Mouse (Mus musculus) cerebellum, adult (tissue): ENCODE results near the gene L1cam.

Source experiments
- ATAC-seq: cut with Nextera tagmentation; 2 replicates; pipeline ENCODE4 v1.9.2; 2017; ENCODE audit warnings: mild to moderate bottlenecking, moderate library complexity, mixed read lengths; ENCODE audit not compliant: insufficient number of reproducible peaks, low FRiP score, low TSS enrichment

L1cam gene

GRCm38 (mm10) chrX:73895719-73896118 lies at the start of gene L1cam:
L1cam (minus strand) TSS chrX:73896105.
- no peak for ATAC-seq

GRCm38 (mm10) chrX:73942294-73942693 lies 46.4 kb upstream of the L1cam start:
- no peak for ATAC-seq

DNA sequence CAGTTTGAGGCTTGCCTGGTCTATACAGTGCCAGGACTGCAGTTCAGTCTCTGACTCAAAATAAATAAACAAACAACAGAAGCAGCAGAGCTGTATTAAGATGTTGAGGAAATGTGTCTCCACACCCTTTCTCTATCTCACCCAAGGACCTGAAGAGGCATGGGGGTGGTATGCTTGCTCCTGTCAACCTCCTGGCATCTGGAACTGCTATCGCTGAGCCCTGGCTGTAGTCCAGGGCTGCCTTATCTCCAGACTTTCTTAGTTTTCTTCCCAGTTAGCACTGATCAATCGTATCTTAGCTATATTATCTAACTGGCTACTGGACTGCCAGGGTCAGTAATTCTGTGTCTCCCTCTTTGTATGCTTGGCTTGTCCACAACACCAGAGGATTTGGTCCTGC lies 46.0 kb upstream of the L1cam start:
- ATAC-seq = no peak

- no peak for ATAC-seq
Measured at GRCm38 (mm10) chrX:73931871-73932270, 36.0 kb upstream of the L1cam start.

DNA sequence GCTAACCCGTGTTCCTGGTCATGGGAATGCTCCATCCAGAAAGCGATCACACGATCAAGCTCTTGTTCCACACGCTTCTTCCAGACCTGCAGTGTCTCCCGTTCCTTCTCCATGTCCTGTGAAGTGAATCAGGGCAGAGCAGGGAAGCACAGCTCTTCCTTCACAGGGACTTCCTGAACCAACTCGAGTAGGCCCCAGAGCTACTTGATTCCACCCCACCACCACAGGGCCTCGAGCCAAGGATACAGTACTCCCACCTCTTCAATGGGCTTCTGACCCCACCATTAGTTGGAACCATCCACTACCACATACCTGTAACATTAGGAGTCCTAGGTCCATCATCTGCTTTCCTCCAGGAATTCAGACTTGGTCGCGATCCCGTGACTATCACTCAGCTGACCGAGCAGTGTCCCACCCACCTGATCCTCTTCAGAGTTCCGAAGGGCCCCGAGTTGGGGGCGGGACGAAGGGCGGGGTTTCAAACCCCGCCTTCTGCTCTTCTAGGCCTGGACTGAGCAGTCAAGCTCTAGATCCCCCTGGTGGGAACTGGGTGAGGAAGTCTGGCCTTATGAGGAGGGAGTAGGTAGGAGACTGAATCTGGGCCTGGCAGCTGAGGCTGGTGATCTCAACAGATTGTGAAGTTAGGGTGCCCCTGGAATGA lies 34.6 kb upstream of the L1cam start, which contains the start of gene Renbp:
Gene Renbp (minus strand): TSS at position 449 of the 661 bp plus-strand sequence.
- no peak for ATAC-seq

DNA sequence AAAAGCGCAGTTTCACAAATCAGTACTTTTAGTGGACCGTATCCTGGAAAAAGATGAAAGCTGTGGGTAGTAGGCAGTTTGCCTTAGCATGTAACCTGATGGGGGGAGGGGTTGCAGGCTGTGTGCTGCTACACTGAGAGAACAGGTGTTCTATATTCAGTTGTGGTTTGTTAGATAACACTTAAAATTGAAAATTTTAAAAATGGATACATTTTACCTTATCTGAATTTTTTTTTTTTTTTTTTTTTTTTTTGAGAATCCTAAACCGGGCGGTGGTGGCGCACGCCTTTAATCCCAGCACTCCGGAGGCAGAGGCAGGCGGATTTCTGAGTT lies 26.6 kb upstream of the L1cam start:
- ATAC-seq = no peak

DNA sequence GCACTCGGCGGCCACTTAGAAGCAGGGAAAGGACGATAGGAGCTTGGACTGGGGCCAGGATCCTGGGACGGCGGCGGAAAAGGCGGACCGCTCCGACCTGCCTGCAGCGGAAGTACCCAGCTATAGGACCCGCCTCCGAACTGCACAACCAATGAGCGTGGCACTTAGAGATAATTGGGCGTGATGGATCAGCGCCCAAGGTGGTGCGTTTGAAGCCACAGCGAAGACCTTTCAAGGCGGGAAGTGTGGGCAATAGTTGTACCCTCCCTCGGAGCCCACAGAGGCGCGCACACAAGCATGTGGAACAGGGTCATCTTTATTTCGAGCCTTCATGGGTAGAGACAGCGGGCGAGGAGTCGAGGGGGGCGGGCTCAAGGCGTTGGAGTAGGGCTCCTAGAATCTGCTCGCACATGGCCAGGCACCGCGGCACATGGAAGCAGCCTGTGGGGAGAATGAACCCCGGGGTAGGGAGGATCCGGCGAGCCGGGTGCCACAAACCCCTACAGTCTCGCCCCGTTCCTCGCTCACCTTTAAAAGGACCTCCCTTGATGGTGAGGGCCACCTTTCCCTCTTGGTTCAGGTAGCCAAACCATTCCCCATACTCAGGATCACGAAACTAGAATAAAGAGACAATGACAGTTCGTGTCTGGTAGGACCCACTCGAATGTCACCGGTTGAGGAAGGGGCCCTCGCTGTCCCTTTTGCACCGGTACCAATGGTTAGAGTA lies 26.1 kb upstream of the L1cam start, which contains the start of the genes Arhgap4 and Naa10:
Gene Arhgap4 (minus strand): TSS at position 48 of the 727 bp plus-strand sequence.
Gene Naa10 (minus strand): TSS at position 122 of the 727 bp plus-strand sequence.
- peak; percentile 97 for ATAC-seq

DNA sequence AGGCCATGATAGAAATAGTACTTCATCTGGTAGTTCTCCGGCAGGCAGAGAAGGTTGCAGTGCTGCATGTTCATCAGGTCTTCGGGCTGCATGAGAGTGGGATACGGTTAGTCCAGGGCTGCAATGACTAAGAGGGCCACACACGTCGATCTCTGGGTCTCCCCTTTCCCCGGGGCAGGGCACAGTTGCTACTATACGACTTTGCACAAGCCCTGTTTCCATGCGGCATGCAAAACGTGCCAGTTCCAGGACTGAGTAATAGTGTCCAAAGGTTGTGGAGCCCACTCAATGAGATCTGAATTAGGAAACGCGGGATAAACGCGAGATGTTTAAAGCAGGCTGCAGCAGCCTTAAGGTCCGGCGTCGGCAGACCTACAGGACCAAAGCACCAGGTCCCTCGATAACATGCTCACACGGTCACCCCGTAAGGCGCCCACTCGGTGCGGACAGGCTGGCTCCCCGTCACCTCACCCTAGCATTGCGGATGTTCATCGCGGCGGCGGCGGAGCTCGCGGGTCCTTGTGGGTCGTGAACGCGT lies 25.4 kb upstream of the L1cam start:
- 0 out of 2 replicates have a peak, but pooled peaks have one; percentile 16 for ATAC-seq

GRCm38 (mm10) chrX:73918631-73919030 lies 22.7 kb upstream of the L1cam start:
- no peak for ATAC-seq

- ATAC-seq = no peak
Measured at GRCm38 (mm10) chrX:73916945-73917344, 21.0 kb upstream of the L1cam start.

DNA sequence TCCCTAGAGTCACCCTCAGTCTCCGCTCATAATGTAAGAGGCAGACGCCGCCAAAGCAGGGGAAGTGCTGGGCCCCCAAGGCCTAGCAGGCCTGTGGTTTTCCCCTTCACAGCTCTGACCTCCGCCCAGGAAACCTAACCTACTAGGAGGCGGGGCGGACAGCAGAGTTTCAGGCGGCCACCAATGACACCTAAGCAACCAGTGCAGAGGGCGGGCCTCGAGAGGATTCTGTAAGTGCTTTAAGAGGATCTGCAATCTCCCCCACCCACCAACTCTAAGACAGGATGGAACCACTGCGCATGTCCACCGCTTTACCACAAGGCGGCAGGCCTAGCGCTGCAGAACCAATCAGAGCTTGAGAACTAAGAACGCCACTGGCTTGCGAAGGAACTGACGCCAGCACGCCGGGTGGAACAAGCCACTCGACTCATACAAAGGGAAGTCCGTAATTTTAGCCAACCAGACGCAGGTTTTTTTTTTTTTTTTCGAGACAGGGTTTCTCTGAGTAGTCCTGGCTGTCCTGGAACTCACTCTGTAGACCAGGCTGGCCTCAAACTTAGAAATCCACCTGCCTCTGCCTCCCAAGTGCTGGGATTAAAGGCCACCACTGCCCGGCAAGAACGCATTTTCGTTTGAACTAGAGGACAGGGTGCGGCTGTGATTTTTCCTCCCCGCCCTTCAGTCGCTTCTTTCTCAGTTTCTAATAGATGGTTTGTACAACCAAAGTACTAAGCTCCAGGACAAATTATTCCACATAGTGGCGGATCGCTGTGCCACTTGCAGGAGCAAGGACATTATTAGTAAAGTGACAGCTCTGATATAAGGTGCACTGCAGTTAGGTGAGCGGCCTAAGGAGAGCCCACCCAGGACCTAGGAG lies 19.2 kb upstream of the L1cam start:
- ATAC-seq = peak; percentile 97

DNA sequence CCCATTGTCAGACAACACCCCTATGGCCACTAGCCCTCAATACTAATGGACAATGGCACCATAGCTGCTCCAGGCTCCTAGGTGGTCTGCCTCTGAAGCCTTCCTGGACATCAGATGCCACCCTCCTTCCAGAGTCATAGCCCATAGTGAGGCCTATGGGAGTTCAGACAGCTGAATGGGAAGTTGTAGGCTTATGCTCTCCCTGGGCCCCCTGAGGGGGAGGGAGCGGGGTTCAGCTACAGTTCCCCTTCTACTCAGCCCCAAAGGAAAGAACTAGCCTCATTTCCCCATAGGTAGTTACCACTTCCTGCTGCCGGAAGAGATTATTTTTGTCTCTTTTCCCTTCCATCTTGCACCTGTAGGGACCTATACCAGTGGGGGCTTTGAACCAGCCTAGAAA lies 15.7 kb upstream of the L1cam start:
- ATAC-seq = no peak

- no peak for ATAC-seq
Measured at GRCm38 (mm10) chrX:73911156-73911555, 15.3 kb upstream of the L1cam start.

- ATAC-seq = no peak
Measured at GRCm38 (mm10) chrX:73910451-73910850, 14.5 kb upstream of the L1cam start.

GRCm38 (mm10) chrX:73910049-73910448 lies 14.1 kb upstream of the L1cam start:
- no peak for ATAC-seq

DNA sequence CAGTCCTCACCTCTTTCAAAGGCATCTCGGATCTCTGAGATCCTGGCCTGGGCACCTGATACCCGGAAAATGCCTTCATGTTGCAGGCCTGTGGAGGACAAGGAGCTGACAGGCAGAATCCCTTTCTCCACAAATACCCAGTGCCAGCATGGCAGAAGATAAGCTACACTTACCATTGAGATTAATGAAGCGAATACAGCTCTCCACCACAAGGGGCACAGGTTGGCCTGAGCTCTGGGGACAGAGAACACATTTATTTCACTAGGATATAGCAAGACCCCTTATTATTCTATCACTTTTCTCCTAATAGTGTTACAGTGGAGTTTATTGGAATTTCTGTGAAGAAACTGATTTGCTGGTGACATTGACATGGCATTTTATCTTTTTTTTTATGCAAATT lies 2.1 kb upstream of the L1cam start:
- no peak for ATAC-seq

DNA sequence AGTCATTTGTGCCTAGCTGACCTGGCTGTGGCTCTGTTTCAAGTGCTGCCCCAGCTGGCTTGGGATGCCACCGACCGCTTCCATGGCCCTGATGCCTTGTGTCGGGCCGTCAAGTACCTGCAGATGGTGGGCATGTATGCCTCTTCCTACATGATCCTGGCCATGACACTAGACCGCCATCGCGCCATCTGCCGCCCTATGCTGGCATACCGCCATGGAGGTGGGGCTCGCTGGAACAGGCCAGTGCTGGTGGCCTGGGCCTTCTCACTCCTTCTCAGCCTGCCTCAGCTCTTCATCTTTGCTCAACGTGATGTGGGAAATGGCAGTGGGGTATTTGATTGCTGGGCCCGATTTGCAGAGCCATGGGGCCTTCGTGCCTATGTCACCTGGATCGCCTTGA lies 3.1 kb downstream of the L1cam start:
- no peak for ATAC-seq

DNA sequence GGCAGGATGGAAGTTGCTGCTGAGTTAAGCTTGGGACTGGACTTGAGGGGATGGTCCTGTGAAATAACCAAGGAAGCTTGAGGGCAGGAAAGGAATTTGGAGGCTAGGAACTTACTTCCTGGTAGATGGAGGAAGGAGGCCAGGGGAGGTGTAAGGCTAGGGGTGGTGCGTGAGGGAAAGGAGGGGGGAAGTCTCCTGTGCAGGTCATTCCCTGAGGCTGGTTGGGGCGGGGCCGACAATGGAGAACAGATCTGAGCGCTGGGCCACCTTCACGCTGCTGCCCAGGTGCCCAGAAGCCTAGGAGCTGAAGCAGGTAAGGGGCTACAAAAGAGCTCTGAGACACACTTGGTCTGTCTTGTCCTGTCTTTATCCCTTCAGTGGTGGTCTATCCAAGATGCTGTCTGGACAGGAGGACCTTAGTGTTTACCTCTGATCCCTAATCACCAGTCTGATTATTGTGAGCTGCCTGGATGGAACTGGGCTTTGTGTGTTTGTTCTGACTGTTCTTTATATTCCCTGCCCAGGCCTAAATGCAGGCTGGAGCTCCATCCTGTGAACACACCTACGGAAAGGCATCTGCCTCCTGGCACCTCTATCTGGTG lies 4.3 kb downstream of the L1cam start, which contains the start of gene Avpr2:
Gene Avpr2 (plus strand): TSS at position 552 of the 602 bp plus-strand sequence.
- no peak for ATAC-seq

DNA sequence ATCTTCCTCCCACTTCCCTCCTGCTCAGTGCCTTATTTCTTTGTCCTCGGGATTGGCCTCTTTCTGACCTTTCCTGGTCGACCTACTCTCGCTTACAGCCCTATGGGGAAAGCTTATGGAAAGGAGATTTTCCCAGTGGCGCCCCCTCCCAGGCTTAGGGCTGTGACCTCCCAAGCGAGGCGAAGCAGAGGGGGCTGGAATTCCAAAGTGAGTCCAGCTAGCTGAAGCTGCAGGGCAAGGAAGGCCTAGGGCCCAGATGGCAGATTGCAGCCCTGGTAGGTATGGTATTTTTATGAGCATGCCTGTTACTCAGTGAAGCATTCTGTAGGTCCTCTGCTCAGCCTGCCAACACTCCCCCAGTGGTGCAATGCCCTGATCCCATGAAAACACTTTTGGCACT lies 14.4 kb downstream of the L1cam start:
- no peak for ATAC-seq

DNA sequence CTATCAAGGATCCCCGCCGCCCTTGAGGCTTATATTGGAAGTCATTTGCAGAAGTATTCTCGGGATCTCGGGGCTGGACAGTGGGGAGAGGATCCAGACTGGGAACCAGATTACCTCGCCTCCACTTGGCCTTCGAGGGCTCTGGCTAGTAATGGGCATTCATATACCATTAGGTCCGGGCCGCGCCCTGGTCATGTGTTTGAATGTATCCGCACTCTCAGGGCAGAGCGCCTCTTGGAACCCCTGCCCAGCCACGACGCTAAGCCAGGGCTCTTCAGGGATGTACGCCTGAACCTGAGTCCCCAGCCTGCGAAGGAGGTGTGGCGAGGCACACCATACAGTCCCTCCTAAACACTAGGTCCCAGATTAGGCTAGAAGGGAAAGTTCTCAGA lies 14.9 kb downstream of the L1cam start:
- no peak; the same call in 1 of the 2 replicates for ATAC-seq
